Mouse (Mus musculus) adrenal gland, adult 18-20 months (tissue): ENCODE results near the gene Thbs3. TPM values are rescaled to one million over a fixed set of nuclear protein-coding genes. Genes with fewer than 3 reads are reported as not detected.
A peak's percentile ranks its signal among the peaks of the same experiment; 100 is the strongest.

Source experiments
- DNase-seq, 2 experiments: peaks; one replicate each; pipeline ENCODE4 v3.0.0; 2021 to 2022; ENCODE audit warnings: low spot score in 2 of 2
- total RNA-seq, 2 experiments: library from RNA; stranded (reverse); gene quantifications; 1 replicate in 1 of 2; 2 replicates in 1 of 2; pipeline ENCODE4 v1.2.3; 2021

Thbs3 gene
- total RNA-seq, 2 experiments from 2014 or later: 7.9 to 14.5 TPM

DNA sequence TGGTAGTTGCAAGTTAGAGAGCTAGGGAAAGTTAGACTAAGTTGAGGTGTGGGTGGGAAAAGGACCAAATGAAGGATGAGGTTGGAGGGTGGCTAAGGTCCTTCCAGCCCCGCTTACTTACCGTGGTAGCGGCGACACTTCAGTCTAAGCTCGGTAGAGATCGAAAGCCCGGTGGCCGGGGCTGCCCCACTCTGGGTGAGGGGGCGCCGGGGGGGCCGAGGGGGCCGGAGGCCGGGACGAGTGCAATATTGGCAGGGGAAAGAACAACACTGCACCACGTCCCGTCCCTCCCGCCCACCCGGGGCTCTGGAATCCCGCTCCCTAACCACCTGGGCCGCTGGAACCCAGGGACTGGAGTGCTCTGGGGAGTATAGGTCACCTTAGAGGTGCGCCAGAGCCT lies 11.9 kb downstream of the Thbs3 start, which contains the start of gene Mtx1:
Gene Mtx1, minus strand, starts transcription at position 189 of the 400 bp plus-strand sequence.
- no peak for DNase-seq

DNA sequence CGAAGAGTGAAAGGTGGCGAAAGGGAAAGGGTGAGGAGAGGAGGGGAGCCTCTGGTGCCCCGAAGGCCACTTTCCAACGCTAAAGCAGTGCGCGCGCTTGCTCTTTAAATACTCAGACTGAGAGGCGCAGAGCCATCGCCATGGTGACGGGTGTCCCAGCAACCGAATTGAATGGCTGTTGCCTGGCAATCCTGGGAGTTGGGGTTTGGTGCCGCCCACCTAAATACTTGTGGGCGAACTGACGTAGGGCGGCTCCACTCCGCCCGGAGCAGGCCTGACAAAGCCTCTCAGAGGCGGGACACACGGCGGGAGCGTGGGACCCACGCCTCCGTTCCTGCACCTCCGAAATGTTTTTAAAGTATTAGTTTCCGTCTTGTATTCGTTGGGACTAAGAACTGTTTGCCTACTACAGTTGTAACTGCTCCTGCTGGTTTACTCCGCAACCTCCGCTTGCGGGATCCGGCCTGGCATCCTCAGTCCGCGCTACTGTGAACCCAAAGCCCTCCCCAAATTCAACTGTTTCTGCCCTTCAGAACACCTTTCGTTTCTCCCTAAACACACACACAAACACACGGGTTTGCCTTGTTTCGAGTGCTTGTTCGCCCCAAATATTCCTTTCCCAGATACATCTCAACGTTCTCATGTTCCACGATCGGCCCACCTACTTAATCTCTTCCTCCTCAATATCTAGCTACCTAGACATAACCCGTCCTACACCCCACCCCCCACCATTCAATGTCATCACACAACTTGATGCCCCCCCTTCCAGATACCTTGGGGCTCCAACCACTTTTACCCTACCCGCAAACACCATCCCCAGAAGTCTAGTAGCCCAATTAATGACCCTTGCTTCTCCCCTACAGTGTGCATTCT lies 12.6 kb downstream of the Thbs3 start:
- DNase-seq: peak; percentile 72 to 74

DNA sequence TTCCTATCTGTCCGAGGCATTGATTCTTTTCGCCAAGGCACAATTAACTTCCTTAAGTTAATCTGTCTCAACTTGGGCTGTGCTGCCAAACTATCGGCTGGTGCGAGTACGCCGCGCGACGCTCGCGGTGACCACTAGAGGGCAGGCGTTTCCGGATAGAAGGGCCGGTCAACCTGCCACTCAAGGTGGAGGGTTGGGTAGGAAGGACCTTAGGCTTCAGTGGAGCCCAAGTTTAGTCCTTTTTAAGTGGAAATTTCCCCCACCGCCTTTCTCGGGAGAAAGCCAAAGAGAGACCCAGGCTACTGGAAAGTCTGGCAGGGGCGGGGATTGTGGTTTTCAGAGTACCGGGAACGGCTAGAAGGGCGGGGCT lies 13.2 kb downstream of the Thbs3 start:
- peak; percentile 87 to 90 for DNase-seq

DNA sequence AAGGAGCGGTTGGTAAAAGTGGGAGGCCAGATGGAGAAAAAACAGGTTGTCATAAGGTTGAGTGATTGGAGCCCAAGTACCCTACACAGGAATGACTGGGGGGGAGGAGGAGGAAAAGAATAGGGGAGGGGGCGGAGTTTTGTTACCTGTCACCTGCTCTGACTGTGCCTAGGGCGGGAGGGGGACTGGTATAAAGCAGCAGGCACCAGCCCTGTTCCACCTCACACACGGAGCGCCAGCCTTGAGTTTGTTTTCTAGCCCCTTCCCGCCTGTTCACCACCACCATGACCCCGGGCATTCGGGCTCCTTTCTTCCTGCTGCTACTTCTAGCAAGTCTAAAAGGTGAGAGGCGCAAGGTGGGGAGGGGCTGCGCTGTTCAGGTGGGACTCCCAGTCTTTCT lies 13.9 kb downstream of the Thbs3 start, which contains the start of gene Muc1:
Gene Muc1, plus strand, starts transcription at position 222 of the 400 bp plus-strand sequence.
- DNase-seq: no peak

DNA sequence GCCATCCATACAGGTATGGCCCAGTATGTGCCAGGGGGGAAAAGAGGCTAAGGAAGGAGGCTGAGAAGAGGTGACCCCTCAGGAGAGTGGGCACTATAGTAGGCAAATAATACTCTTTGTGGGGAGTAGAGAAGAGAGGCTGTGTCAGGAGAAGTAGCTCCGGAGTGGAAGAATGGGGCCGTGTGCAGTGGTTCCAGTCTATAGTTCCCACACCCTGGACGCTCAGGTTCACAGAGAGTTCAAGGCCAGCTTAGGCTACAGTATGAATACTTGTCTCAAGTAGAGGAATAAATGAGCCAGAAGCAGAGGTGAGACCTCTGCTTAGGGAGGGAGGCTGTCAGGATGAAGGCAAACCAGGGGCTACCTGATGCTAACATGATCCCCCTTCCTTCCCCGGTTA lies 14.3 kb downstream of the Thbs3 start:
- no peak for DNase-seq

DNA sequence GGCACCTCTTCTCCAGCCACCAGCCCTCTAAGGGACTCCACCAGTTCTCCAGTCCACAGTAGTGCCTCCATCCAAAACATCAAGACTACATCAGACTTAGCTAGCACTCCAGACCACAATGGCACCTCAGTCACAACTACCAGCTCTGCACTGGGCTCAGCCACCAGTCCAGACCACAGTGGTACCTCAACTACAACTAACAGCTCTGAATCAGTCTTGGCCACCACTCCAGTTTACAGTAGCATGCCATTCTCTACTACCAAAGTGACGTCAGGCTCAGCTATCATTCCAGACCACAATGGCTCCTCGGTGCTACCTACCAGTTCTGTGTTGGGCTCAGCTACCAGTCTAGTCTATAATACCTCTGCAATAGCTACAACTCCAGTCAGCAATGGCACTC lies 15.6 kb downstream of the Thbs3 start:
- no peak for DNase-seq

DNA sequence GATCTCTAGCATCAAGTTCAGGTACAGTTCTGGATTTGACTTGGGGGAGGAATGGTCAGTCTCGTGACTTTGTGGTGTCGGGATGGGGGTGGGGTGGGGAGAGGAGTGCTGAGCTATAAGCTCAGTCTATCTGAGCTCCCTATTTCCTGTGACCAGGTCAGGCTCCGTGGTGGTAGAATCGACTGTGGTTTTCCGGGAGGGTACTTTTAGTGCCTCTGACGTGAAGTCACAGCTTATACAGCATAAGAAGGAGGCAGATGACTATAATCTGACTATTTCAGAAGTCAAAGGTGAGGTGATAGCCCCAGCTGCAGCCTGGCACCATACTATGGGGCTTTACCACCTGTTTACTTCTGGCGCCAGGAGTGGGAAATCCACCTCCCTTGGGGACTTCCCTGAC lies 16.4 kb downstream of the Thbs3 start:
- no peak for DNase-seq

DNA sequence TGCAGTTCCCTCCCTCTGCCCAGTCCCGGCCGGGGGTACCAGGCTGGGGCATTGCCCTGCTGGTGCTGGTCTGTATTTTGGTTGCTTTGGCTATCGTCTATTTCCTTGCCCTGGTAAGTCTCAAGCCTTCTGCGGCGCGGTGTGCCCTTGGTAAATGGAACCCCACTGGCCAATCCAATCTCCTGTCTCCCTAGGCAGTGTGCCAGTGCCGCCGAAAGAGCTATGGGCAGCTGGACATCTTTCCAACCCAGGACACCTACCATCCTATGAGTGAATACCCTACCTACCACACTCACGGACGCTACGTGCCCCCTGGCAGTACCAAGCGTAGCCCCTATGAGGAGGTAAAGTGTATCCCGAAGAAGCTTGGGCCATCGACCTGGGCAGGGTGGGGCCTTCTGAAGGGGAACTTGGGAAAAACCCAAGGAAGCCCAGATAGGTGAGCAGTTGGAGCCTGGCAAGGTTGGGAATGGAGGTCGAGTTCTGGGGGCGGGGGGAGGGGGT lies 16.8 kb downstream of the Thbs3 start:
- no peak for DNase-seq

DNA sequence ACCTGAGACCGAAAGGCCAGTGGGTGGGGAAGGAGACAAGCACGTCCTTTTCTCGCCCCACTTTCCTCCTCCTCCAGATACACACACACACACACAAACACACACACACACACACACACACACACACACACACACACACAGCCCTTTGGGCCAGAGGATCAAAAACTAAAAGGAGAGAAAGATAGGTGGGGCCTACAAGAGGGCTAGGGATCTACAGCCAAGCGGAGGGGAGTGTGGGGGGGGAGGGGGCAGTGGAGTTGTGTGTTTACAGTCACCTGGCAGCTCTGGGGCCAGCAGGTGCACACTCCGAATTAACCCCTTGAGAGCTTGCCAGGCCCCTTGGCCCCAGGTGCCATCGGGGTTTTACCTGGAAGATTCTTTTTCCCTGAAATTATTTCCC lies 17.6 kb downstream of the Thbs3 start:
- DNase-seq: no peak

DNA sequence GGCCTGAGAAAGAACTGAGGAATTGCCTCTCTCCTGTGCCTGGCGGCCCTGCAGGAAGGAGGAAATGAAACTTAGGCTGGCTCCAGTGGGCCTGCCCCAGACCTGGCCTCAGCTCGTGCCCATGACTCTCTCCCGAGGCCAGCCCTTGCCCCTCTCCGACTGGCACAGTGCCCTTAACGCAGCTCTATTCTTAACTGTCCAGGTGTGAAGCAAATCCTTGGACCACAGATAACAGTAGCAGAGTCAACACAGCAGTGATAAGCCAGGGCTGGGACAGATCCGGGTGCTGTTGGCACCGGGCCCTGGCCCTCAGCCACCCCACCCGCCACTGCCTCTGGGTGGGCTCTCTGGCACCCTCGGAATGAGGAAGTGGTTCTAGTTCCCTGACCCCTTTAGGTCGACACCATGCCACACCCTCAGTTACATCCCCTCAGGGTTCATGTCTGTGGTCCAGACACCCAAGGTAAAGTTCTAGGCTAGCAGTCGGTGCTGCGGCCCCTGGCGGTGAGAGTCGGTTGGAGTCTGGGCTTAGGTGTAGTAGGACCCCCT lies 18.7 kb downstream of the Thbs3 start:
- DNase-seq: no peak

DNA sequence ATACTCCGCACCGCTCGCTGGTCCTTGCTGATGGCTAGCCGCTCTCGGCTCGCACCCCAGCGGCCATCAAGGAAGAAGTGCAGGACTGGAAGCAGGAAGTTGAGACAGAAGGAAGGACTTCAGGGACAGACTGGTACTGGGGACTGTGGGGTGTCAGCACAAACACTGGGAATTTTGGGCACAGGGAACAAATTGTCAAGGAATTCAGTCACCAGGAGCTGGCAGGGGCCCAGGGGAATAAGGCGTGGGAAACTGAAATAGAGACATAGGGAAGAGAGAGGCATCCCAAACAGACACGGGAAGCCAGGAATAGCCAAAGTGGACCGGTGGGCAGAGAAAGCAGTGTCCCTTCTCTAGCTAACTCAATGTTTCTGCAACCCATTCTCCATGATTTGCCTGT lies 21.5 kb downstream of the Thbs3 start:
- DNase-seq: no peak

DNA sequence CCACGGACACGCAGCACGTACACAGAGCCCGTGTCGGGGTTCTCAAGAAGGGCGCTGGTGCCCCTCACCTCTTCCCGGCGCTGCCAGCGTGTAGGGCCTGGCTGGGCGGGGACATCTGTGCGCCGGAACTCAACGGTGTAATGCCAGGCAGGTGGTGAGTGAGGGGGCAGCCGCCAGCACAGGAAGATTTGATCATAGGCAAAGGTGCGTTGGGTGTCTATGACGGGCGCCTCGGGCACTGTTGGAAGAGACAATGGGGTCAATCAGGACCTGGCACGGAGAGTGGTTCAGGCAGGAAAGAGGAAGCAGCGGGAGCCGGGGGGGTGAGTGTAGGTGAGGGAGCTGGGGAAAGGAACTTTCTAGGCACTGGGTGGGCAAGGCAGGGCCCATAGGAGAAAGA lies 22.7 kb downstream of the Thbs3 start:
- DNase-seq: no peak

DNA sequence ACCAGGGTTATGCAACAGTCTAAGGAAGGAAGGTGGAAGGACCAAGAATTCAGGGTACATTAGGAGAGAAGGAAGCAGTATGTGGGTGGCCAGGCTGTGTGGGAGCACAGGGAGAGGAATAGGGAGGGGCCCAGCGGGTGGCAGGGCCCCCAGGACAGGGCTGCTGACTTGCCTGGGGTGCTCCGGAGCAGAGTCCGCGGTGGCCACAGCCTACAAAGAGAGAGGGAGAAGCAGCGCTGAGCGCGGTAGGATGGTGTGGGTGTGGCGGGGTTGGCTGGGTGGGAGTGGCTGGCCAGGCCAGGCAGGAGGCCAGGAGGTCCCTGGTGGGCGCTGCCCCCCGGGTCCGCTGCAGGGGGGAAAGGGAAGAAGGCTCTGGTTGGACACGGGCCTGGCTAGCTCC lies 23.5 kb downstream of the Thbs3 start:
- no peak for DNase-seq

DNA sequence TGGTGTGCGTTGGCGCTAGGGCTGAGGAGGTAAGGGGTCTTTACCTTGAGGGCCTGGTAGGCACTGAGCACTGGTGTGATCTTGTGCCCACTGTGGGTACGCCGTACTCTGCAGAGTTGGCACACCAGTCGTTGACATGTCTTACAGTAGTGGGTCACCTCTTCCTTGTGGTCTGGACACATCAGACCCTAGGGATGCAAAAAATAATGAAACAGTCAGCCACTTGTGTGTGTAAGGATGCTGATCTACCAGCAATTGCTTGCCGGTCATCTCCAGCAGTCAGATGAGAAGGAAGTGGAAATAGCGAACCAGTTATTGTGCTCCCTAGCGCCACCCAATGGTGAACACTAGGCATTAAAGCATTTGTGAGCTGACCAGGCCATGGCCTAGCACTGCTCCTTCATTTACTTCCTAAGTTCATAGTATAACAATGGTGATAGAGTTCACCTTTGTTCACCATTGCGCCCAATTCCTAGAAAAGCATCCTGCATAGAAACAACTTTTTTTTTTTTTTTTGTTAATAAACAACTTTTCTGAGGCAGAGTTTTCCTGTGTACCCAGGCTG lies 27.4 kb downstream of the Thbs3 start:
- peak in 1 of 2 experiments; percentile 54 for DNase-seq

DNA sequence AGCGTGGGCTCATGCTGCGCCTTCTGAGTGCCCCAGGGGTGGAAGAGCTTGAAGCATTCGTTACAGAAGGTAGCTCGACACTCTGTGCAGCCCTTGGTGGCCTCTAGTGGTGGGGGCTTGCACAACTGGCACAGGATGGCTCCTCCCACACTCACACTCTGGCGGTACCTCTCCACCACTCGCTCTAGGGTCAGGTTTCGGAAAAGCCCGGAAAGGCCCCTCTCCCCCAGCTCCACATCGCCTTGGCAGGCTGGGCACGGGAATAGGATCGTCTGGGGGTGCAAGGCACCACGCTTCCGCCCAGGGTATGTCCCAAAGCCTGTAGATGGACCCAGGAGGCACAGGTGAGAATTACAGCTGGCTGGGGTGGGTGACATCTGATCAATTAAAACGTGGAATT lies 28.6 kb downstream of the Thbs3 start:
- no peak for DNase-seq

DNA sequence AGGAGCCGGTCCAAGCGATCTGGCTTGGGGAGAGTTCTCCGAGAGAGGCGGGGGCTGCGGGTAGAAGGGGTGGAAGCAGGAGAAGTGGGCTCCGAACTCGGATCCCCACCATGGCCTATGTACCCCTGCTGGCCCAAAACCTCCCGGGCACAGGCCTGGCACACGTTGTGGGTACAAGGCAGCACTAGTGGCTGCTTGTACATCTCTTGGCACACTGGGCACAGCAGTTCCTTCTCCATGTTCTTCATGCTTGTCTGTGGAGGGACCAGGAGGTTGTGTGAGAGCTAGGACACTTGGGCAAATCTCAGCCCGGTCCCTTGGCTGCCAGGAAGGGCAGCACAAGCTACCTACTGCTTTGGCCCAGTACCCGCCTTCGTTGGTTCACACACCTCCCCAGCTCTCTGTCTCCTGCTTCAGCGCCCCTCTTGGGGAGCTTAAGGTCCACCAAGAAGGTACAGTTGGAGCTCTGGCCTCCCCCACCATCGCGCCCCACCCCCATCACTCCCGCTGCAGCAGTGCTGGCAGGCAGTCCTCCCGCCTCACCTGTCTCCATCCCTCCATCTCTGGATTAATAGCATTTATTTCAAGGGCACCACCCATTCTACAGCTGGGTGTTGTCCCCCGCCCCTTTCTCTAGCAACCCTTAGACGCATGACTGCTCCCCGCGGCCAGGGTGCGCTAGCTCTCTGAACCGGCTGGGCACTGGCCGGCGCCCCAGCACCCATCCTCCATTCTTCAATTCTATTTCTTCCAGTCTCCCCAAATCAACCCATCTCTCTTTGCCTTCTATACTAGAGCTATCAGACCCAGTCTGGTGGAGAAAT lies 29.4 kb downstream of the Thbs3 start:
- DNase-seq: no peak

DNA sequence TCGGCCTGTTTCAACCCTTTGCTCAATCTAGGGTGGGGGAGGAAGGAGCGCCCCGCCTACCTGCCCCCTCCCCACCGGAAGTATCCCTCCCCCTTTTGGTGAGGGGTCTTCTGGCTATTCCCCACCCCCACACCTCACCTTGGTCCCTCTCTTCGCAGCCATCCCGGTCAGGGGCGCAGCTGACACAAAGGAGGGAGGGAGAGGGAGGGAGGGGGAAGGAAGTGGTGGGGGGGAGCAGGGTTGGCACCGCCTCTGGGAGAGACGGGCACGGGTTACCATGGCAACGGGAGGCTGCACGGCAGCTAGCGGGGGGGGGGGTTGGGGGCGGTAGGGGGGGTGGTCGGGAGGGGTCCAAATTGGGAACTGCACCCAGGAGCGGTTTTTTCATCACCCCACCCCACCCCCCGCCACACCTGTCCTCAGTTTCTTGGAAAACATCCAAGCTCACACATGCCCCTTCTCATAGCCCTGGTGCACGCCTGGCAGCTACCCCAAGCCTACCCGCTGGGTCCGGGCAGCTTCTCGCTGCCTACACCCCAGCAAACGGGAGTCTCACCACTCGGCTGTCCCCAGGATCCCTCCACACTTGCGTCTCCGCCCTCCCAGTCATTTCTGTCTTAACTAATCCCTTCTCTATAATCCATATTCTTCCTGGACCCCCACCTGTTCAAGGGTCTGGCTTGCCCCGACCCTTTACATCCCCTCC lies 30.2 kb downstream of the Thbs3 start:
- no peak for DNase-seq

DNA sequence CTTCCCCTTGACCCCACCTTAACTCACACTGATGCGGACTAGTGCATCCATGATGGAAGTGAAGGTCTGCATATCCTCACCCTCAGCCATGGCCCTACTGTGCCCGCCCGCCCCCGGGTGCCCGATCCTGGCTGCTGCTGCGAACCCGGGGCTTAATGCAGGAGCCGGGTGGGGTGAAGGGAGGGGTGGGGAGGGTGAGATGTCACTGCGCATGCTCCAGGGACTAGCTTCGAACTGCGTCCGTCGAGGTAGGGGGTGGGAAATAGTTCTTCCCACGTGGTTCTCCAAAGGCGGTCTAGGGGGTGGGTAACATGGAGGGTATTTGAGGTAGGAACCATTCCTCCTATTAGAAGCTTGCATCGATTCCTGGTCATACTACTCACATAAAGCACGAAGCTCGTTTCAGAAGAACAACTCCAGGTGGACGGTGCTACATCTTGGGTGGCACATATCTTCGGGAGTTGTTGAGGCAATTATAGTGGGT lies 30.8 kb downstream of the Thbs3 start, which contains the start of gene Krtcap2:
Gene Krtcap2, plus strand, starts transcription at position 279 of the 484 bp plus-strand sequence.
- DNase-seq: no peak

DNA sequence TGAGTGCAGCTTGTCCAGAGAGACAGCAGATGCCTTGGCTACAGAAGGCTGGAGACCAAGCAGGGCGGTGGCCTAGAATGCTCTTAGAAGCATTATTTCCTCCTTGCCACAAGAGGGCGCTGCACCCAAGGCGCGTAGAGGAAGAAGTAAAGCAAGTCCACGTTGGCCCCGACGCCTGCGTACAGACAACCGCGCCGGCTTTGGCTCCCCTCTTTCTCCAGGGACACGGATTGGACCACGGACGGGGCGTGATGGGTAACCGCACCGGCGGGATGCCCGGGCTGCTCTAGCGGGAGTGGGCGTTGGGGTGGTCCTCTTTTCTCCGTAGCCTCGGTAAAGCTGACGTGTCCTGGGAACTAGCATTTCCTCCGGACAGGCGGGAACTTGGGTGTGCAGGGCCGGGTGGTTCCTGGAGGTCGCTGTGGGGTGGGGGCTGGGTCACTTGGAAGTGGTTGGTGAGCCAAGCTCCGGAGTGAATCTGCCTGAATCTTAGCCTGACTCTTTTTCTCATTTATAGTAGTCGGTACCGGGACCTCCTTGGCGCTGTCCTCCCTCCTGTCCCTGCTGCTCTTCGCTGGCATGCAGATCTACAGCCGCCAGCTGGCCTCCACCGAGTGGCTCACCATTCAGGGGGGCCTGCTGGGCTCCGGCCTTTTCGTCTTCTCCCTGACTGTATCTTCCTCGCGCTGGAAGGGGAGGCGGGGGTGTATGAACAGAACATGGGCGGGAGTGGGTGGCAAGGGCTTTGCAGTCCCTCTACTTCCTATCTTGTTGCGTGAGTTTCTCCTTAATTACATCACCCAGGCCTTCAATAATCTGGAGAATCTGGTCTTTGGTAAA lies 31.5 kb downstream of the Thbs3 start, which contains the start of gene Trim46:
Gene Trim46, minus strand, starts transcription at position 49 of the 840 bp plus-strand sequence.
- DNase-seq: peak; percentile 85 to 86
